Mouse (Mus musculus): ENCODE measurements around the gene Tnrc6b. TPM values are rescaled to one million over a fixed set of nuclear protein-coding genes. Genes with fewer than 3 reads are reported as not detected.
"Not testable (repeated sequence)": the region's sequence is repeated elsewhere in the genome, so short reads cannot be mapped to it uniquely, and the experiment has no call there.

Gene Tnrc6b
- polyA plus RNA-seq, 1 experiment = 10.0 TPM

DNA sequence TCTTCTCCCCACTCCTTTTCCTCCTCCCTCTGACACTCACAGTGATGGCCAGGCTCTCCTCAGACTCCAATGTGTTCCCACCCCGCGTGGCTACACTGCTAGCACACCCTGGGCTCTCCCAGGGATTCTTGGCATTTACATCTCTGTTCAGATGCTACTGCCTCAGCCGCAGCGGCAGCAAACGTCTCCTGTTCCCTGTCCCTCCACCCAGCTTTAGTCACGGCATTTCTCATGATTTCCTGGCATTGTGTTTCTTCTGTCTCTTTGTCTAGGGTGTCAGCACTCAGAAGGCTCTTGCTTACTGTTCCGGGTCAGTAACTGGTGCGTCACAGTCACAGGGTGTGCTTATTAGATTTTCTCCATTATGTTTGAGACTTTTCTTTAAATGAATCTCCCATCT is 138.9 kb downstream of the Tnrc6b start:
- DNase-seq (ENCODE audit: low read depth) = no peak

DNA sequence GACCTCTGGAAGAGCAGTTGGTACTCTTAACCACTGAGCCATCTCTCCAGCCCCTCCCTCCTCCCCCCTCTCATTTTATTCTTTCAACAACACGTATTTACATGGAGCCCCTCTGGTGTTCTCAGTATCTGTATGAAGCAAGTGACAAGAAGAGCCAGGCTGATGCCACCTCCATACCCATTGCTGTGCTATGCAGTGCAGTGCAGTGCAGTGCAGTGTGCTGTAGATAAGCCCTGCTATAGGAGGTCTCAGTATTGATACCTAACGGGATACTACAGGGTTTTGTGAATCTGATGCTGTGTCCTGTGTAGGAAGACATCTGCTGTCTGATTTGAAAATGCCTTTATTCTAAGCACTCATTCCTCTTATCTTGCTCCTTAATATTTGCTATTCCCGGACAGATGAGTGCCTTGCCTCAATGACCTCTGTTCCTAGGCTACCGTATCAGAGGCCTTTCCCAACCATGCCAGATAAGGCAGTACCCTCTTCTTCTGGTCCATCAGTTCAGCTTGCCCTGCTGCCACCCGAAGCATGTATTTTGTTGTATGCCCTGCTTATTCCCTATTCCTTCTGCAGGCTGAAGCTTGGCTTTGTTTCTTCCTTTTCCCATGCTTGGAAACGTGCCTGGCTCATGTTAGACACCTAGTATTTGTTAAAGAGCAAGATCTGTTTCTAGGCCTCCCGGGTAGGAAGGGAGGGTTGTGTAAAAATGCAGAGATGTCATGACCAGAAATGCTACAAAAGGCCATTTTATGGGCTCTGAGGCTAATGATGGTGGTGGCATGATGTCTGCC is 139.8 kb downstream of the Tnrc6b start:
- DNase-seq (ENCODE audit: low read depth) = no peak

- DNase-seq (ENCODE audit: low read depth) = no peak
Observed at GRCm38 (mm10) chr15:80852122-80852521, 141.0 kb downstream of the Tnrc6b start.

GRCm38 (mm10) chr15:80852527-80852926 is 141.4 kb downstream of the Tnrc6b start:
- DNase-seq (ENCODE audit: low read depth) = not testable (repeated sequence)

GRCm38 (mm10) chr15:80859366-80859765 is 148.3 kb downstream of the Tnrc6b start:
- DNase-seq (ENCODE audit: low read depth) = no peak

GRCm38 (mm10) chr15:80861302-80861701 is 150.2 kb downstream of the Tnrc6b start:
- no peak for DNase-seq (ENCODE audit: low read depth)

- DNase-seq (ENCODE audit: low read depth) = no peak
Observed at GRCm38 (mm10) chr15:80862027-80862426, 150.9 kb downstream of the Tnrc6b start.

GRCm38 (mm10) chr15:80868603-80869002 is 157.5 kb downstream of the Tnrc6b start:
- not testable (repeated sequence) for DNase-seq (ENCODE audit: low read depth)

- DNase-seq (ENCODE audit: low read depth) = no peak
Observed at GRCm38 (mm10) chr15:80874726-80875125, 163.6 kb downstream of the Tnrc6b start.

DNA sequence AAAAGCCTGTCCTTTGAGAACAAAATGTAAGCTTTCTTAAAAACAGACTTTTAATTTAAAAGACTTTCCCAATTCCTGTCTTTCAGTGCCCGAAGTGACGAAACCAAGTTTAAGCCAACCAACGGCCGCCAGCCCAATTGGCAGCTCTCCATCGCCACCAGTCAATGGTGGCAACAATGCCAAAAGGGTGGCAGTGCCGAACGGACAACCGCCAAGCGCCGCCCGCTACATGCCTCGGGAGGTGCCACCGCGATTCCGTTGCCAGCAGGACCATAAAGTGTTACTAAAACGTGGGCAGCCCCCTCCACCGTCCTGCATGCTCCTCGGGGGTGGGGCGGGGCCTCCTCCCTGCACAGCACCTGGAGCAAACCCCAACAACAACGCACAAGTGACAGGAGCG is 165.1 kb downstream of the Tnrc6b start:
- DNase-seq (ENCODE audit: low read depth) = peak; percentile 46

DNA sequence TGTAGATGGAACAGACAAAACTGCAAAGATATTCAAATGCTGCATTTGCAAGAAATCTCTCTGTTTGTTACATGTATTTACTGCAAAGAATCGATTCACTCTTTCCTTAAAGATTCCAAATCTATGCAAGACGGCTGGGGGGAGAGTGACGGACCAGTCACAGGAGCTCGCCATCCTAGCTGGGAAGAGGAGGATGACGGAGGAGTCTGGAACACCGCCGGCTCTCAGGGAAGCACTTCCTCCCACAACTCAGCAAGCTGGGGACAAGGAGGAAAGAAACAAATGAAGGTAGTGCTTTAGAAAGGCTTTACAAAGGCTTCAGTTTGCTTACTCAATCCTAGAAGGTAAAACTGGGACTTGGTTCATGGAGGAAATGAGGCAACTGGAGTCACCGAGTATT is 173.0 kb downstream of the Tnrc6b start:
- DNase-seq (ENCODE audit: low read depth) = no peak

DNA sequence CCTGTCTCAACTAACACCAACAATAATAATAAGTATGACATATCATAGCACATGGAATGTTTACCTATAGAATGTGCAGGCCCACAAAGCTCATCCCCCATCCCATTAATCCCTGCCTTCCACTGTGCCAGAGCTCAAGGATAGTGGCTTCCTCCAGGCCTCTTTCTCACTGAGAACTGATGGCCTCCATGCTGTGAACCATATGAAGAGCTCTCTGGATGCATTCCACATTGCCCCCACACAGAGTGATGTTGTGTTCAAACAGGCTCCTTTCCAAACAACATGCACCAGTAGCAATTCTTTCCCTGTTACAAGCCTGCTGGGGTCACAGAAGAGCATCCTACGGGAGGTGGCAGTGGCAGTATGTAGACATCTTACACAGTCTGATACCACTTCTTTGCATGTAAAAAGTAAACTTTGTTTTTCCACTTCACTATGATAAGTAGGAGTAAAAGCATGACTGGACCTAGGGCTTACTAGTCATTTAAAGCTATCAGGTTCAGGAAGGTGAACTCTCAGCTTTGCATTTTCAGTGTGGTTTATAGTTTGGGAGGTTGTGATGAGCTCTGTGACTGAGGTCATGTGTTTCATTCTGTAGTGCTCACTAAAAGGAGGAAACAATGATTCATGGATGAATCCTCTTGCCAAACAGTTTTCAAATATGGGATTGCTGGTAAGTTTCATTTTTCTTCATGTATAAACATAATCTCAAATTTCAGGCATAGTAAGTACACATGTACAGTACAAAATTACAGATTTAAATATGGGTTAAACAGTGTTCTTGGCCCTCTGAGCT is 175.4 kb downstream of the Tnrc6b start:
- no peak for DNase-seq (ENCODE audit: low read depth)

DNA sequence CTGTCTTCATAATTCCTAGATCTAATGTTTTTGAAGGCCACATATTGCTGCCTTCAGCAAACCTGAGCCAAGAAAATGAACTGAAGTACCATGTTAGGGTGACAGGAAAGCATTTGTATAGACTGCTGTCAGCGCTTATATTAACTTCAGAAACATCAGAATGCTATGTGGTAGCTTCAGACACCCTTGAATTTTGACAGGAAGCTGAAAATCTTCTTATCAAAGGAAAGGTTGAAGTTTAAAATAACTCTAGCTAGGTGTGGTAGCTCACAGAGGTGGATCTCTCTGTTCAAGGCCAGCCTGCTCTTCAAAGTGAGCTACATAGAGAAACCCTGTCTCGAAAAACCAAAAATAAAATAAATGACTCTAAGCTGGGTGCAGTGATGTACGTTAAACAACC is 181.2 kb downstream of the Tnrc6b start:
- no peak for DNase-seq (ENCODE audit: low read depth)

GRCm38 (mm10) chr15:80896741-80897140 is 185.6 kb downstream of the Tnrc6b start:
- DNase-seq (ENCODE audit: low read depth) = no peak

DNA sequence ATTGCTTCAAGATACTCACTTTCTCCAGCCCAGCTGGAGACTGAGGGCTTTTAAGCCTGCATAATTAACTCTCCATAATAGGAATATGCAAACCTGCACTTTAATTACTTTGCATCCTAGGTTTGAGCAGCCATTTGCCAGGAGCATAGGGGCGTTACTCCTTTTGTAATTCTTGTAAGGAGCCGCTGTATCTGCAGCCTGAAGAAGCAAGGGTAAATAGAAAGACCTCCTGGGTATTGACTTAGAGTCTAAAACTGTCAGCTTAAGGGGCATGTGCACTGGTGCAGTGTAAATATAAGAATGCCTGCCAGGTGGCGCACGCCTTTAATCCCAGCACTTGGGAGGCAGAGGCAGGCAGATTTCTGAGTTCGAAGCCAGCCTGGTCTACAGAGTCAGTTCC is 186.8 kb downstream of the Tnrc6b start:
- DNase-seq (ENCODE audit: low read depth) = no peak

GRCm38 (mm10) chr15:80899806-80900205 is 188.7 kb downstream of the Tnrc6b start:
- DNase-seq (ENCODE audit: low read depth) = no peak

DNA sequence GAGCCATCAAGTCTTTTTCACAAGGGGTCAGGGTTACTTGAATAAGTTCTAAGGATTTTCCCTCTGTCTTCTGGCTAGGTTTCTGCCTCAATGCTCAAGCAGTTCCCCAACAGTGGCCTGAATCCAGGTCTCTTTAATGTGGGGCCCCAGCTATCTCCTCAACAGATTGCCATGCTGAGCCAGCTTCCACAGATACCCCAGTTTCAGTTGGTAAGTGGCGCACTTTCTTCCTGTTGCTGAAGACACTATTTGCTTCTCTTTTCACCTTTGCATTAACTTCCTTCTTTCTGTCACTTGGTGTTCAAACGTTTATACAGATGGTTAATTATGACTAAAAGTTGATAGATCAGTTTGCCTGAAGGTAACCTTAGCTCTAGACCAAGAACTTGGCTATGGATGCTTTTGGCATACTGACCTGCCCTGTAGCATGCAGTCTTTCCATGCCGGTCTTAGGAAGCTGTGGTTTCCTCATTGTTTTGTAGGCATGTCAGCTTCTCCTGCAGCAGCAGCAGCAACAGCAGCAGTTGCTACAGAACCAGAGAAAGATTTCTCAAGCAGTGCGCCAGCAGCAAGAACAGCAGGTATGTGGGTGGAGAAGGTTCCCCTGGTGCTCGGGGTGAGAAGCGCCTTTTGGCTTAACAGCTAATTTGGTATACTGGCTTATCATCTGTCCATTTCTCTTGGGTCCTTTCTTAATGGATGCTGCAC is 190.8 kb downstream of the Tnrc6b start:
- peak; percentile 54 for DNase-seq (ENCODE audit: low read depth)

DNA sequence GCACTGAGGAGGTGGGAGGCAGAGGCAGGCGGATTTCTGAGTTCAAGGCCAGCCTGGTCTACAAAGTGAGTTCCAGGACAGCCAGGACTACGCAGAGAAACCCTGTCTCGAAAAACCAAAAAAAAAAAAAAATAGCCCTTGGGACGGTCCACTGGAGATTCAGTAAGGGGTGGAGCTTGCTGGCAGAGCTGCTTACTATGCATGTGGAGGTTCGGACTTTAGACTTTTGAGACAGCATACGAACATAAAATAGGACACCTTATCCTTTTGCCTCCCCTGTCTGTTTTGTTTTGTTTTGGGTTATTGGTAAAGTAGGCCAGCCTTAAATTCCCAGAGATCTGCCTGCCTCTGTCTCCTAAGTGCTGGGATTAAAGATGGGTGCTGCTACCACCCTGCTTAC is 193.7 kb downstream of the Tnrc6b start:
- not testable (repeated sequence) for DNase-seq (ENCODE audit: low read depth)

GRCm38 (mm10) chr15:80910183-80910582 is 199.1 kb downstream of the Tnrc6b start:
- DNase-seq (ENCODE audit: low read depth) = no peak

GRCm38 (mm10) chr15:80910790-80911531 is 199.8 kb downstream of the Tnrc6b start:
- no peak for DNase-seq (ENCODE audit: low read depth)

DNA sequence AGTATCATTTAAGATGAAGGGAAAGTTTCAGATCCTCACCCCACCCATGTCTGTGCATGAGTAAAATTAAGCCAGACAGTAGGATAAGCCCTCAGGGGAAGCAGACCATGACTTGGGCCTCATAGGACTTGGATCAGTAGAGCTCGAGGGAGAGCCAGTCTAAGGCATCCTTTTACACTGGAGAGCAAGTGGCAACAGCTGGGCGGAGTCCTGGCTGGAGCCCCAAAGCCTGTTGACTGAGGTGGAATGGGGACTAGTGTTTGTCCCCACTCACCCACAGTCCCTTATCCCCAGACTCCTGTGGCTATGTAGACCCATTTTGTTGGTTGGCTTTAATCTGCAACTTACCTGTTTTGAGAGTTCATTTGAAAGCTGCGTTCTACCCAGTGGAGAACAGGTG is 201.1 kb downstream of the Tnrc6b start:
- no peak for DNase-seq (ENCODE audit: low read depth)

DNA sequence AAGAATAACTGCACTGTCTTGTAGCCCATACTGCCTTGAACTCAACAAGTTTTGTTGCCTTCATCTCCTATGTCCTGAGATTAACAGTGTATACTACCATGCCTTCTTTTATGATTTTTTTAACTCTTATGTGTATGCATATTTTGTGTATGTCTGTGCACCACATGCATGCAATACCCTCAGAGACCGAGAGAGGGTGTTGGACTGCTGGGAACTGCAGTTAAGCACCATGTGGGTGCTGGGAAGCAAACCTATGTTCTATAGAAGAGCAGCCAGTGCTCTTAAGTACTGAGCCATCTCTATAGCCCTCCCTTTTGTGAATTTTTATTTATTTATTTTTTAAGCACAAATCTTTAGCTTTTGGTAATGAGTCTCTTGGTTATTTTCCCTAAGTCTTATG is 202.7 kb downstream of the Tnrc6b start:
- DNase-seq (ENCODE audit: low read depth) = no peak
